Mouse (Mus musculus): Measurements from ENCODE around the gene Ltbp1. TPM values are rescaled to one million over a fixed set of nuclear protein-coding genes. Genes with fewer than 3 reads are reported as not detected.

The Ltbp1 gene
- polyA plus RNA-seq, 1 experiment from 2014 or later = 29.8 TPM

GRCm38 (mm10) chr17:75441260-75441830, 436.0 kb downstream of the Ltbp1 start:
- H3K27ac ChIP-seq (ENCODE audit: low read depth) = 0 out of 2 replicates have a peak overlapping the region, but pooled peaks have one; percentile 2
- H3K36me3 ChIP-seq (ENCODE audit: control insufficient read depth, insufficient read depth, low read length) = no peaks in the 10 kb centered on the region
- H3K27me3 ChIP-seq (replicated peaks; ENCODE audit: control insufficient read depth, insufficient read depth, low read length) = no peaks in the 10 kb centered on the region
- H3K9me3 ChIP-seq (ENCODE audit: control insufficient read depth, low read length) = no peaks in the 10 kb centered on the region
- DNase-seq (ENCODE audit: low spot score) (no peak), ATAC-seq (replicated peaks; ENCODE audit: low FRiP score, low TSS enrichment, low read depth) (0 out of 2 replicates have a peak, but pooled peaks have one; percentile 19)
- no peak overlapping the region for H3K4me2 ChIP-seq (ENCODE audit: low read length)
- no peak overlapping the region for H3K9ac ChIP-seq (ENCODE audit: low read length)
- no peaks in the 10 kb centered on the region; the same call in 1 of the 2 replicates for H3K4me1 ChIP-seq (replicated peaks; ENCODE audit: control insufficient read depth, insufficient read depth, low read length)
- no peak overlapping the region for H3K4me3 ChIP-seq (ENCODE audit: low read depth, low read length)
- WGBS = 40% methylated on average over 5 of the region's 5 CpGs

Measured in intestine, embryonic 14.5 days (tissue).